Mouse (Mus musculus): ENCODE measurements around the gene Aebp2.
"Not testable (repeated sequence)": the region's sequence is repeated elsewhere in the genome, so short reads cannot be mapped to it uniquely, and the experiment has no call there.

Aebp2 gene

GRCm38 (mm10) chr6:140651923-140652322, 29.5 kb downstream of the Aebp2 start:
- DNase-seq (ENCODE audit: low read depth, low spot score): no peak

GRCm38 (mm10) chr6:140655451-140655850, 33.0 kb downstream of the Aebp2 start:
- DNase-seq (ENCODE audit: low read depth, low spot score): no peak

- no peak for DNase-seq (ENCODE audit: low read depth, low spot score)
Measured at GRCm38 (mm10) chr6:140656991-140657390, 34.5 kb downstream of the Aebp2 start.

- DNase-seq (ENCODE audit: low read depth, low spot score): no peak
Measured at GRCm38 (mm10) chr6:140657920-140658522, 35.6 kb downstream of the Aebp2 start.

GRCm38 (mm10) chr6:140661111-140661510, 38.6 kb downstream of the Aebp2 start:
- no peak for DNase-seq (ENCODE audit: low read depth, low spot score)

- no peak for DNase-seq (ENCODE audit: low read depth, low spot score)
Measured at GRCm38 (mm10) chr6:140661777-140662176, 39.3 kb downstream of the Aebp2 start.

GRCm38 (mm10) chr6:140662290-140662689, 39.8 kb downstream of the Aebp2 start:
- DNase-seq (ENCODE audit: low read depth, low spot score): no peak

GRCm38 (mm10) chr6:140662697-140663096, 40.2 kb downstream of the Aebp2 start:
- DNase-seq (ENCODE audit: low read depth, low spot score): not testable (repeated sequence)

- no peak for DNase-seq (ENCODE audit: low read depth, low spot score)
Measured at GRCm38 (mm10) chr6:140664611-140665010, 42.1 kb downstream of the Aebp2 start.

- no peak for DNase-seq (ENCODE audit: low read depth, low spot score)
Measured at GRCm38 (mm10) chr6:140666486-140667240, 44.2 kb downstream of the Aebp2 start.

- DNase-seq (ENCODE audit: low read depth, low spot score): no peak
Measured at GRCm38 (mm10) chr6:140667289-140667906, 44.9 kb downstream of the Aebp2 start.

GRCm38 (mm10) chr6:140674414-140674813, 52.0 kb downstream of the Aebp2 start:
- DNase-seq (ENCODE audit: low read depth, low spot score): no peak

- no peak for DNase-seq (ENCODE audit: low read depth, low spot score)
Measured at GRCm38 (mm10) chr6:140676094-140676493, 53.6 kb downstream of the Aebp2 start.

- DNase-seq (ENCODE audit: low read depth, low spot score): no peak
Measured at GRCm38 (mm10) chr6:140677041-140677440, 54.6 kb downstream of the Aebp2 start.

- DNase-seq (ENCODE audit: low read depth, low spot score): no peak
Measured at GRCm38 (mm10) chr6:140677960-140678359, 55.5 kb downstream of the Aebp2 start.

GRCm38 (mm10) chr6:140678658-140679271, 56.3 kb downstream of the Aebp2 start:
- DNase-seq (ENCODE audit: low read depth, low spot score): peak; percentile 71

GRCm38 (mm10) chr6:140680713-140681112, 58.2 kb downstream of the Aebp2 start:
- no peak for DNase-seq (ENCODE audit: low read depth, low spot score)

GRCm38 (mm10) chr6:140682829-140683228, 60.4 kb downstream of the Aebp2 start:
- no peak for DNase-seq (ENCODE audit: low read depth, low spot score)

- no peak for DNase-seq (ENCODE audit: low read depth, low spot score)
Measured at GRCm38 (mm10) chr6:140684403-140684802, 61.9 kb downstream of the Aebp2 start.

GRCm38 (mm10) chr6:140689617-140690404, 67.3 kb downstream of the Aebp2 start:
- DNase-seq (ENCODE audit: low read depth, low spot score): no peak

GRCm38 (mm10) chr6:140692160-140692559, 69.7 kb downstream of the Aebp2 start:
- no peak for DNase-seq (ENCODE audit: low read depth, low spot score)

Data from embryo, embryonic 11.5 days (tissue).